Mouse (Mus musculus) heart, postnatal 25 days (tissue): ENCODE measurements around the gene Cnnm1. TPM values are rescaled to one million over a fixed set of nuclear protein-coding genes. Genes with fewer than 3 reads are reported as not detected.

ENCODE experiments used
- DNase-seq: peaks from one replicate; pipeline ENCODE4 v3.0.0; 2022; ENCODE audit warnings: low spot score
- intact Hi-C: fragments of 180-260 bp; cut with DNase I; formaldehyde crosslinking; loops from one replicate; pipeline ENCODE4 v1.15.1; 2025
- total RNA-seq, 2 experiments: library from RNA; stranded (reverse); gene quantifications; 2 replicates each; pipeline ENCODE4 v1.2.3; 2021

Cnnm1 gene
- total RNA-seq, 2 experiments from 2014 or later = 0.06 to 0.08 TPM

GRCm38 (mm10) chr19:43527131-43527530 lies 86.9 kb downstream of the Cnnm1 start:
- intact Hi-C loops = no loop called here
- no peak for DNase-seq

GRCm38 (mm10) chr19:43528056-43528587 lies 87.9 kb downstream of the Cnnm1 start:
- DNase-seq = no peak
- intact Hi-C loops = loop anchor here (1.0 kb wide), 1 partner anchor 31 kb away; no protein-coding TSS in a partner anchor

DNA sequence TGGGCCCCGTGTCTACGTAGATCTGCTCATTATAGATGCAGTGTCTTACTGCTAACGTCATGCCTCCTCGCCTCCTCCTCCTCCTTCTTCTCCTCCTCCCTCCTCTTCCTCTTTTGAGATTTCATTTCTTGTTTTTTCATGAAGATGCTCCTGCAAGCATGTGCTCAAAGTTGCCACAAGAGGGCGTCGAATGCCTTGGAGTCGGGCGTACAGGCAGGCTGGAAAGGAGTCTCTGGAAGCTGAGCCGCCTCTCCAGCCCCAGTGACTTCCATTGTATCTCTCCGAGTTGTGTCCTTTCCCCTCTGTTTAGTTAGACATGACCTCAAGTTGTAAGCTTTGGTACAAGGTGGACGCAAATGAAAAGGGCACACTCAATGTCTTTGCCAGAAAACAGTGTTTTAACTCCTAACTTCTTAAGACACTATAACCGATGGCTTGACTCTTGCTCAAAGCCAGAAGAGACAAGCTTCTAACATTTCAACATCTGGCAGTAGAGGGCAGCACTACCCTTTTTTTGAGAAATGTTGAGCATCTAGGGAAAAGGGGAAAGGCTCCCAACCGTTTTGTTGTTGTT lies 90.0 kb downstream of the Cnnm1 start:
- peak; percentile 51 for DNase-seq
- intact Hi-C loops = loop anchor here (2.0 to 5.0 kb wide), 3 partner anchors 42 to 129 kb away; no protein-coding TSS in a partner anchor

DNA sequence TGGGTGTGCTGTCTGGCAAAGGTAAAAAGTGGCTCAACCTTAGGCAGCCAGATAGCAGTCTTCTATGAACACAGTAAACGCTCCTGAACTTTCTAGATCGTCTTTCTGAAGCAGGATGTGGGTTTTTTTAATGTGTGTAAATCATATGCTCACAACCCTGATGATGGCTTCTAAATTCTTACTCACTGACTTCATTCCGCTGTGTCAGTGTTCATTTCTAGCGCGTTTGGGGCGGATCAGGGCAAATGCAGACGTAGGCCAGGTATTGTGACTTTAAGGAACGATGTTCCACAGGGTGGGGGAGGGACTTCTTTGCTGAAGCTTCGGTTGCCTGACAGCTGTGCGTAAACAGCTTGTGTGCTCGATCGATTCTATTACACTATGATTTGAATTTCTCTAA lies 90.7 kb downstream of the Cnnm1 start:
- intact Hi-C loops = loop anchor here (2.0 to 5.0 kb wide), 3 partner anchors 41 to 128 kb away; no protein-coding TSS in a partner anchor
- no peak for DNase-seq

GRCm38 (mm10) chr19:43535372-43535771 lies 95.1 kb downstream of the Cnnm1 start:
- no peak for DNase-seq
- intact Hi-C loops = loop anchor here (5.0 kb wide), 1 partner anchor 222 kb away; no protein-coding TSS in a partner anchor

DNA sequence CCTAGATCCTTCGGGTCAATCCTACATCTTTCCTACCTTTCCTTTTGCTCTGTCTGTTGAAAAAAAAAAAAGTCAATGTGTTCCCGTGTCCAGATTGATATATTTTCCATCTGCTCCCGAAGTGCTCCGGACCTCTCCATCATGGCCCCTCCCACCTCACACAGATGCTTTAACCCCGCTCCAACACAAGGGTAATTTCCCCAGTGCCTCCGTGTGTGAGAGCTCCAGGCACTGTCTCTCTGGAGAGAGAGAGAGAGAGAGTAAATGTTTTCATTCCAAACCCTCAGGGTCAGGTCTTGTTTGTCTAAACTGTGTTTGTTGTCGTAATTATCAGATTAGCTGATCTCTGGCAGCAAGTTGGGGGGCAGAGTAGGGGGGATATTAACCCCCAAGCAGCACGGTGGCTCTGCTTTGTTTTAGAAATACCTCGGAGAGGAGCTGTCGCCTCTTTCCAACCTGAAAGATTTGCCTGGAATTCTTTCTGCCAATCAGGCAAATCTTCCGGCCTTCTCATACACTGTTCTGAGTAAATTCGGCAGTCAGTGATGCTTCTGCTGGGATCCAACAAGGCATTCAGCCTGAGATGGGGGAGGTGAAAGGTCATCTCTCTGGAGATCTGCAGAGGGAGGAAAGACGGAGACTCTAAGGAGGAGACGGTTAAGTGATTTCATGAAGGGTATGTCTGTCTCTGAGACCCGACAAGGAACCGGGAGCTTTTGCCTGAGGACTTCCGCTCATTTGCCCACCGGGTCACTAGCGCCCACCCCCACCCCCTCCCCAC lies 106.3 kb downstream of the Cnnm1 start:
- no peak for DNase-seq
- intact Hi-C loops = no loop called here

Other genes with a start within 250 kb of the Cnnm1 start
- gene Hpse2, start 52.1 kb upstream of the Cnnm1 start, total RNA-seq = under 1 TPM; 0.08 to 0.31 TPM
- 1,000 to 10,000 TPM in 1 of 2 experiments, 100 to 1,000 TPM in 1; 915 to 1,100 TPM for gene Got1, start 84.2 kb downstream of the Cnnm1 start, total RNA-seq
- not detected for gene Nkx2-3, start 171.9 kb downstream of the Cnnm1 start, total RNA-seq
- gene Slc25a28, start 234.4 kb downstream of the Cnnm1 start, total RNA-seq = 10 to 100 TPM; 19.3 to 21.6 TPM
- gene Entpd7, start 249.2 kb downstream of the Cnnm1 start, total RNA-seq = 1 to 10 TPM; 2.7 to 3.1 TPM